Mouse (Mus musculus) fibroblast of lung, adult 2 months (primary cell): ENCODE measurements around the gene Plppr3.

Experiments used
- DNase-seq: peaks from one replicate; pipeline ENCODE4 v3.0.0-alpha.2; 2011; ENCODE audit warnings: low read depth

Gene Plppr3

GRCm38 (mm10) chr10:79874290-79874862 is at the start of gene Plppr3, which contains the start of gene Prtn3:
Gene Plppr3 (minus strand): TSS chr10:79874634.
Gene Prtn3 (plus strand): TSS chr10:79874476.
- DNase-seq = no peak

- no peak for DNase-seq
Measured at GRCm38 (mm10) chr10:79921572-79921971, 47.1 kb upstream of the Plppr3 start.

- DNase-seq = no peak
Measured at GRCm38 (mm10) chr10:79920958-79921535, 46.6 kb upstream of the Plppr3 start, which contains the start of gene R3hdm4. Gene R3hdm4 (minus strand): TSS chr10:79921208.

GRCm38 (mm10) chr10:79920056-79920890 is 45.8 kb upstream of the Plppr3 start:
- no peak for DNase-seq

- DNase-seq = no peak
Measured at GRCm38 (mm10) chr10:79919251-79919849, 44.9 kb upstream of the Plppr3 start.

GRCm38 (mm10) chr10:79918231-79919078 is 44.0 kb upstream of the Plppr3 start:
- no peak for DNase-seq

- DNase-seq = no peak
Measured at GRCm38 (mm10) chr10:79917532-79918100, 43.2 kb upstream of the Plppr3 start.

GRCm38 (mm10) chr10:79916808-79917531 is 42.5 kb upstream of the Plppr3 start, which contains the start of gene Kiss1r:
Gene Kiss1r (plus strand): TSS chr10:79916971.
- DNase-seq = no peak

- DNase-seq = no peak
Measured at GRCm38 (mm10) chr10:79916081-79916480, 41.6 kb upstream of the Plppr3 start.

GRCm38 (mm10) chr10:79914948-79915596 is 40.6 kb upstream of the Plppr3 start:
- no peak for DNase-seq

GRCm38 (mm10) chr10:79914131-79914947 is 39.9 kb upstream of the Plppr3 start:
- no peak for DNase-seq

- no peak for DNase-seq
Measured at GRCm38 (mm10) chr10:79912412-79912811, 38.0 kb upstream of the Plppr3 start.

- DNase-seq = no peak
Measured at GRCm38 (mm10) chr10:79910556-79910955, 36.1 kb upstream of the Plppr3 start, which contains the start of gene Gm26602. Gene Gm26602 (plus strand): TSS chr10:79910856.

GRCm38 (mm10) chr10:79909092-79909922 is 34.9 kb upstream of the Plppr3 start:
- DNase-seq = no peak

GRCm38 (mm10) chr10:79908167-79909091 is 34.0 kb upstream of the Plppr3 start, which contains the start of gene Med16:
Gene Med16 (minus strand): TSS chr10:79908923.
- peak; percentile 91 for DNase-seq

GRCm38 (mm10) chr10:79907415-79907814 is 33.0 kb upstream of the Plppr3 start:
- DNase-seq = no peak

- DNase-seq = no peak
Measured at GRCm38 (mm10) chr10:79906712-79907111, 32.3 kb upstream of the Plppr3 start.
